Mouse (Mus musculus) regulatory T cell (primary cell): ENCODE results near the gene Lrp5.

Experiments
- in situ Hi-C: fragments of 300-600 bp; cut with MboI, MseI; formaldehyde crosslinking; loops from one replicate; pipeline ENCODE4 v1.15.1; 2025; ENCODE audit warnings: high pct_unique_total_duplicates

Lrp5 gene

DNA sequence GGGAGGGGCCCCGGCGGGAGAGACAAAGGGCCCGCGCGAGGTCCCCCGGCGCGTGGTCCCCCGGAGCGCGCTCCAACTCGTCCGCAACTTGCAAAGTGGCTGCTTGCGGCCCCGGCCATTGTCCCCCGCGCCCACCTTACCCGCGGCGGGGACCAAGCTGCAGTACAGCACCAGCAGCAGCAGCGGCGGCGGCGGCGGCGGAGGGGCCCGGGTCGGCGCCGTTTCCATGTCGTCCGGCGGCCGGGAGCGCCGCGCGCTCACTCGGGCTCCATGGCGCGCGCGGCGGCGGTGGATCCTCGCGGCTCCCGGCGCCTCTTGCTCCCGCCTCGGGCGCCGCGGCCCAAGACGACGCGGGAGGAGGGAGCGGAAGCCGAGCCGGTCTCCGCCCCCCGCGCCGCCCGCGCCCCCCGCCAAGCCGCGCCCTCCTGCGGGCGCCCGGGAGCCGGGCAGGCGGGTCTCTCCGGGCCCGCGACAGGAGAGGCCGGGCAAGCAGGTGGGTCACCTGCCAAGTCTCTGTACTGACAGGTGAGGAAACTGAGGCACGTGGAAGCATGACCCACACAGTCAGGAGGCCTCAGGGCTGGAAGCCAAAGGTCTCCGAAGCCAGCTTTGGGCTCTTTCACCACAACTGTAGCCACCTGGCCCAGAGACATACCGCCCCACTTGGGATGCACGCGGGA lies at the start of gene Lrp5:
Gene Lrp5, minus strand, starts transcription at position 350 of the 680 bp plus-strand sequence.
- in situ Hi-C loops = no loop called here

DNA sequence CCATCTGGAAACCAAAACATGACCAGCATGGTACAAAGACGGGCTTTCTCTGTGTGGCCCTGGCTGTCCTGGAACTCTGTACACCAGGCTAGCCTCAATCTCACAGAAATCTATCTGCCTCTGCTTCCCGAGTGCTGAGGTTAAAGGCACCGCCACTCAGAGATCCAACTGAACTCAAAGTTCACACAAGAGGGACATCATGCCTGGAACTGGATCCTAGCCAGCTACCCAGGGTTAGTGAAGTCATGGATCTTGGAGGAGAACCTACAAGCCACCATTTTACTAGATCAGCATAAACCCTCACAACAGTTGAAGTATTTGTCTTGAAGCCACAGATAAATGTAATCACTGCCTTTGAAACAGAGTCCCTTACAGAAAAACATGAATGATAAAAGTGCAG lies 49.6 kb upstream of the Lrp5 start:
- in situ Hi-C loops = no loop called here

DNA sequence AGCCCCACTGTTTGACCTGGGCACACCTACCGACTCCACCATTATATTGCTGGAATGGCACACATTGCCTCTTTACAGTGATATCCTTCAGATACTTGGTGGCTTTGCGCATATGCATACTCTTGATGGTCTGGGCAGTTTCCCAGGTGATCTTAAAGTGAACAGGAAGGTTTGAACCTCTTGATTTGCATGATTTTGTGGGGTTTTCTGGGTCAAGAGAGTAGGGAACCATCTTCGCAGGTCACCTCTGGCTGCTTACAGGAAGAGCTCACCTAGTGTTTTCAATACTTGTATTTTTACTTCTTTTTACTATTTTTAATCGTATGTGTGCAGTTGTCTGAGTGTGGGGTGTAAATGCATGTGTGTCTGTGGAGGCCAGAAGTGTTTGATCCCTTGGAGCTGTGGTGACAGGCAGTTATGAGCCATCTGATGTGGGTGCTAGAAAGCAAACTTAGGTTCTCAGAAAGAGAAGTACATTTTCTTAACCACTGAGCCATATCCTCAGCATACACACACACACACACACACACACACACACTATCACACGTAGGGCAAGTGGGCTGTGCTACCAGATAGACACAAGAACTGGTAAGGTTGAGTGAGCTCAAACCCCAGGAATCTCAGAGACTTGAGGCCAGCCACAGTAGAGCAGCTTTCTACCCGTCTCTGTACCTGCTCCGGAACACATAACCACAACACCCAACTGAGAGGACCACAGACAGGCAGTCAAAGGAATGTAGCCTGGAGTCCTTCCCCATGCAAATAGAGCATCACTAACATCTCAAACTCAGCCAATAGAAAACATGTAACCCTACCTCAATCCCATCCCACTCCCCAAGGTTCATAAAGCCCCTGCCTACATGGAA lies 44.6 kb upstream of the Lrp5 start:
- in situ Hi-C loops = no loop called here

DNA sequence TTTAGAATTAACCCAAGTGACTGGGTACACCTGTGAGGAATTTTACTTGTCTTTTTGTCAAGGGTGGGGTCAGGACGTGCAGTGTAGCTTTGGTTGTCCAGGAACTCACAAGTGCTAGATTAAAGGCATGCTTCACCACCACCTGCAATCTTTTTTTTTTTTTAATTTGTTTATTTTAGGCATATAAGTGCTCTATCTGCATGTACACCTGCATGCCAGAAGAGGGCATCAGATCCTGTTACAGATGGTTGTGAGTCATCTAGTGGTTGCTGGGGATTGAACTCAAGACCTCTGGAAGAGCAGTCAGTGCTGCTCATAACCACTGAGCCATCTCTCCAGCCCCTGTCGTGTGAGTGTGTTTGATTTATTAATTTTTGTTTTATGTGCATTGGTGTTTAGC lies 42.5 kb upstream of the Lrp5 start:
- in situ Hi-C loops = no loop called here

DNA sequence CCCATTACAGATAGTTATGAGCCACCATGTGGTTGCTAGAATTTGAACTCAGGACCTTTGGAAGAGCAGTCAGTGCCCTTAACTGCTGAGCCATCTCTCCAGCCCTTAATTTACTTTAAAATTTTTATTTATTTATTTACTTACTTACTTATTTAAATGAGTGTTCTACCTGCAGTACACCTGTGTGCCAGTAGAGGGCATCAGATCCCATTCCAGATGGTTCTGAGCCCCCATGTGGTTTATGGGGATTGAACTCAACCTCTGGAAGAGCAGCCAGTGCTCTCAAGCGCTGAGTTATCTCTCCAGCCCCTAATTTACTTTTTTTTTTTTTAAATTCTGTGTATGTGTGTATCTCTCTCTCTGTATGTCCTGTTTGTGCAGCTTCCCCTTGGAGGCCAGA lies 38.4 kb upstream of the Lrp5 start:
- in situ Hi-C loops = no loop called here

DNA sequence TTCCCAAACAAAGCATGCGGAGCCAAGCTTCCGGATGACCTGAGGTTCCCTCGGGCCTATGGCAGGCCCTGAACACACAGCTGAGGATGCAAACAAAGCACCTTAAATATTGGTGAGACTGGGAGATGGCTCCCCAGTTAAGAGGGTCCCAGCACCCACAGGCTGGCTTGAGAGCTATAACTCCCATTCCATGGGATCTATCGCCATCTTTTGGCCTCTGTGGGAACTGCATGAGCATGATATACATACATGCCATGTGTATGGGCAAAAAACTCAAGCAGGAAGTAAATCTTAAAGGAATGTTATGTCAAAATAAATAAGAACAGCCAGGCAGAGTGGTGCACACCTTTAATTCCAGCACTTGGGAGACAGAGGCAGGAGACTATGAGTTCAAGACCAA lies 37.5 kb upstream of the Lrp5 start:
- in situ Hi-C loops = no loop called here

DNA sequence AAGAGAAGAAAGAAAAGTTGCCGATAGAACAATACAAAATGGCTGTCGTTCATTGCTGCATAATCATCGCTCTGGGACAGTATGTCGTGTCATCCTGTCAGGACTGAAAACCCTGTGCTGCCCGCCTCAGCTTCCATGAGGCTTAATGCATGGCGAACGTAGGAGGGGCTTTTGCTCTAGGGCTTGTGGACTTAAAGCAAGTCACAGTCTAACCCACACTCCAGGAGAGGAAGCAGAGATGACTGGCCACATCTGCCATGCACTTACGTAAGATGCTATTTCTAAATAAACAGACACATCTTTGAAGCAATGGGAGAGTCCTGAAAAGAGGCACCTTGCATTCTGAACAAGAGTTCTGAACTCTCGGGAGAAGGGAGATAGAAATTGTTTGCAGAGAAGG lies 36.8 kb upstream of the Lrp5 start:
- in situ Hi-C loops = no loop called here

DNA sequence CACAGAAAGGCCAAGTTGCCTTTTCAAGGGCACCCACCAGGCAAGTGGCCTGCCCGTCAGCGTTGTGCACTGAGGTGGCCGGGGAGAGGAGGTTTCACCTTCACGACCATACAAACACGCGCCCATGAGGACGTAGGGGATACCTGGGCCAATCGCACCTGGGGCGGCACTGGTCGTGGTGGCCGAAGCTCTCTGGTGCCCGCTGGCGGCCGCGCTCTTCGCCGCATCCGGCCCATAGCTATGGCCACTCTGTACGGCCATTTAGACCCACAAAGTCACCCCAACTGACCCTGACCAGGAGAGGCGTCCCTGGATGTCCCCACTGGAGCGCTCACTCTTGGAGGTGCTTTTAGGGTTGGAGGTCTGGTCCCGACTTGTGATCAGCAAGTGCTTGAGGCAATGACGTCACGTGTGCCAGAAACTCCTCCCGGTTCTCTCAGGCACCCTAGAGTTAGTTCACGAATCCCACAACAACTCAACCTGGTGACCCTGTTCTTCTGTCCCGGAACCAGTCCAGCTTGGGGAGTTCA lies 33.1 kb upstream of the Lrp5 start:
- in situ Hi-C loops = loop anchor here (5.0 to 10.0 kb wide), 2 partner anchors 45 to 92 kb away; partner anchors contain the start of gene Kmt5b

DNA sequence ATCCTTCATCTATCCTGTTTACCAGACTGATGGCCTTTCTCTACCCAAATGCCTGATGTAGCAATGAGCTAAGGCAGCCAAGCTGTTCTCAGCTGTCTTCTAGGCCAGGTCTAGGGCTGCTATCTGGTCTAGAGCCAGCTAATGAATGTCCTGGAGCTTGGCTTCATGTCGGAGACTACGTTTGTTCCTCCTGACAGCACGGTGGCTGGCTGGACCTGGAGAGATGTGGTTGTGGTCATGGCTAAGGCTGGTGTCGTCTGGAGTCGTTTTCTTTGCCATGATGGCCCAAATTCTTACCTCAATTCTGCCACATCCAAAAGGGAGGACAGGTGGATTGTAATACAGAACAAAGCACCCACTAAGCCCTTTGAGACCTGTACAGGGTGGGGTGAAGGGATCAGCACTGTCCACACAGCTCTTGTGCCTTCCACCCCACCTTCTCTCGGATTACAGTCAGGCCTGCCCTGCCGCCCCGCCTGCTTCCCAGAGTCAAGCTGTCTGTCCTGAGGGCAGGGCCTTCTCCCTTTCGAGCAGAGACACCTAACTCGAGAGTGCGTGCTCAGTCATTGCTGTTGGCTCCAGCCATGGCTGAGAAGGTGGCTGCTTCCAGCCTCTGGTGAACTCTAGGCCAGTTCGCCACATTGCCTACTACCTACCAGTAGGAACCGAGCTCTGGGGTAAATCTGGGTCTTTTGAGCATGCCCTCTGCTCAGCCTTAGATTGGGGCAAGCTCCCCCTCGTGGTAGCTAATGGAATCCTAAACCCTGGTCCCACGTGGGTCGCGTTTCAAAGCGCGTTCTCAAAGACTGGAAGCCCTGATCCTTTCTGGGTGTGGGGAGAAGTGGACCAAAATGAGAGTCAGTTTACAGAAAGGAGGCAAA lies 32.4 kb upstream of the Lrp5 start:
- in situ Hi-C loops = loop anchor here (5.0 to 10.0 kb wide), 2 partner anchors 46 to 91 kb away; partner anchors contain the start of gene Kmt5b

DNA sequence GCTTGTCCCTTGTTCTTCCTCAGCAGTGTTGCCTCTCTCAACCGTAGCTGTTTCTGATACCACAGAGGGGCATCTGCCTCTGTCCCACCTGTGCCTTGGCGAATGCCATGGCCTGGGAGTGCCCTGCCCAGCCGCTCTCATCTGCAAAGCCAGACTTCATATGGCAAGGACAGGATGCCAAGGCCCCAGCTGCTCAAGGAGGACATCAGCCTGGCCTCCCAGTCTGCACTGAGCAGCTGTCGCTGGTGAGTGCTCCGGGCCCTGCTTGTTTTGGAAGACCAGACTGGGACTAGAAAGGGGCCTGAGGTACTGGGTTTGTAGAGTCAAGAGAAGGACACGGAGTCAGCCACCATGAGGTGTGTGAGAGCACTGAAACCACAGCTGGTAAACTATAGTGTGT lies 28.0 kb upstream of the Lrp5 start:
- in situ Hi-C loops = loop anchor here (10.0 kb wide), 1 partner anchor 50 kb away; the partner anchor contains the start of gene Kmt5b

DNA sequence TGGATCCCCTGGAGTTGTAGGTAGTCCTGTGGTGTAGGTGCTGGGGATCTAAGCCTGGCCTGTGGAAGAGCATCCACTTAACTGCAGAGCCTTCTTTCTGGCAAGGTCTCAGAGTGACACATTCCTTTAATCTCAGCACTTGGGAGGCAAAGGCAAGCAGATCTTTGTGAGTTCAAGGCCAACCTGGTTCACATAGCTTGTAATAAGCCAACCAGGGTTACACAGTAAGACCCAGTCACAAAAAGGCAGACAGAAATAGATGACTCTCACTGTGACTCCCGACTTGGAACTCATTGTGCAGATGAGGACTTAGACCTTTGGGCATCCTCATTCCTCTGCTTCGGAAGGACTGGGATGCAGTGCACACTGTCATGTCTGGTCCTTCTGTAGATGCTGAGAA lies 24.1 kb upstream of the Lrp5 start:
- in situ Hi-C loops = loop anchor here (10.0 kb wide), 1 partner anchor 54 kb away; the partner anchor contains the start of gene Kmt5b

DNA sequence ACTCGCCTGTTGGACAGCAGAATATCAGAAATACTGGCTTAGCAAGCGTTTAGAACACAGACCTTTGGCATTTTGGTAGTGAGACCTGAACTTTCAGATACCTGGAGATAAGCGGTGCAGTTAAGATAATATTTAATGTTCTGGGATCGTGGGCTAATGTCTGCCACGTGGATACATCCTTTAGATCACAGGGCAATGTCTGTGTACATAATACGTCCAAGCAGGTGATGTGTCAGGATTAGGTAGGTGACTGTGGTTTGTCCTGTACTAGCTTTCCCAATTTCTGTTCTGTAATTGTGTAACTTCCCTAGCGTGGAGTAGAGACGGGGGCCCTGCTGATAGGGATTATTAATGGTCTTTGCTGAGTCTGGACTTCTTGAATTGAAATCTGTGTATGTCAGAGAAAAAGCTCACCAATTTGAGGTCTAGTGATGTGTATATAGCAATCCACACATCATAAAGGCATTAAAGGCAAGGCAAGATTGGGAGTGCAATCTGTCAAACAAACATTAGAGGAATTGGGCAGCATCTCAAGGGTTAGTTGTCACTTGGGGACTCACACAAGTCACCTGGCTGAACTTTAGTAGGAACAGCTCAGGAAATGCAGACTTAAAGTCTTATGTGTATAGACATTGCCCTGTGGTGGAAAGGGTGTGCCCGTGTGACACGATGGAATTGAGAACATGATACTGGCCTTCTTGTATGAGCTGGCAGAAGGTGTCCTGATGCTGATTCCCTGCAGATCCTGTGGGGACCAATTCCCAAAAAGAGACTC lies 22.8 kb upstream of the Lrp5 start:
- in situ Hi-C loops = no loop called here

DNA sequence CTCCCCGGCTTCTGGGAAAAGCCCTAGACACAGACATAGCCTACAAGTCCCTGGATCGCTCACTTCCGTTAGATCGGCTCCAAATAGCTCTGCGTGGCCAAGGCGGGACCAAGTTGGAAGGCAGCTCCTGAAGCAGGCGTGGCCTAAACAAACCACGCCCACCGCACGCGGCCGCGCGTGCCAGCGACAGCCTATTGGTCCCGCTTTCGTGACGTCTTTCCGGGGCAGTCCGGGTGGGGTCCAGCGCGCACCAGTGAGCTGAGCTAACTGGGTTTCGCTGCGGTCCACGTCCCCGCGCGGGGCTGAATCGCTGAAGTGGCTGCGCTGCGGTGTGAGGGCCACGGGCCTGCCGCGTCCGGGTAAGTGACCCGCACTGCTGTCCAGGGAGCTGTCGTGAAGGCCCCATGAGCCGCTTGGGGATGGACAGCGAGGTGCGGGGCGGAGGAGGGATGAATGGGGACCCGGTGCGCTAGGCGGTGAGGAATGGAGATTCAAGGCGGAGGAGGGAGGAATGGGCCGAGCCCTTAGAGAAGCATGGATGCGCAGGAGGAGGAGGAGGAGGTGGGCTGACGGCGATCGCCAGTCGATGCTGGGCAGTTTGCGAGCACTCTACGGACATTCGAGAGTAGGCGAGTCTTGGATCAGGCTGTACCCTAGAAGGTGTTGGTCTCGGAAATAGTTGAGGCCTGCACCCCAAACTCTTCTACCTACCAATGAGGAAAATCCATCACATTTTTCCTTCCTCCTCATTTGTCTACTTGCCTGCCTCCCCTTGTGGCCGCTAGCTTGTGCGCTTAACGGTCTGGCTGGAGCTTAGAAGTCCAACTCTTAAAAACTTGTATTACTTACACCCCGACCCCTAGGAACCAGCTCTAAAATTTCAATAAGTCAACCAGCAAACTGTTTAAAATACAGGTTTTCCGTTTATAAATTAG lies 22.0 kb upstream of the Lrp5 start, which contains the start of gene 1810055G02Rik:
Gene 1810055G02Rik, plus strand, starts transcription at position 216 of the 935 bp plus-strand sequence.
- in situ Hi-C loops = no loop called here

DNA sequence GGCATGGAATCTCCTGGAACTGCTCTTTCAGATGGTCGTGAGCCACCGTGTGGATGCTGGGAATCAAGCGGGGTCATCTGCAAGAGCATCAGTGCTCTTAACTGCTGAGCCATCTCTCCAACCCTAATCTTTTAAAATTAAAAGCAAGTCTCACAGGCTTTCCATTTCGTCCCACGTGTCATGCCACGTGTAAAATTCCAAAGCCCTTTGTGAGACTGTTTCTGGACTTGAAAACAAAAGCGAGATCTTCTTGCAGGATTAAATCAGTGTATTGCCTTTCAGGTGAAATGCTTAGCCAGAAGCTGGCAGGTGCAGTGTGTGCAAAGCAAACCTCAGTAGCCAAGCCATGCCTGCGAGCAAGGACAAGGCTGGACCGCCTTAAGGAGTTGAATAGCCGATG lies 21.2 kb upstream of the Lrp5 start:
- in situ Hi-C loops = no loop called here

DNA sequence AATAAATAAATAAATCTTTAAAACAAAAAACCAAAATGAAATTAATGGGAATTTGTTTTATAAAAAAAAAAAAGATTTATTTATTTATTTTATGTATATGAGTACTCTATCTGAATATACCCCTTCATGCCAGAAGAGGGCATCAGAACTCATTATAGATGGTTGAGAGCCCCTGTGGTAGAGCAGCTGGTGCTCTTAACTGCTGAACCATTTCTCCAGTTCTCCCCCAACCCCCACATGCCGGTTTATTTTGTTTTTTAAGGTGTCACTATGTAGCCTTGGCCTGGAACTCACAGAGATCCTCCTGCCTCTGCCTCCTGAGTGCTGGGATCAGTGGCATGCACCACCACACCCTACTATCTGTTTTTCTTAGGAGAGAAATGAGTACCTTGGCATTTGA lies 19.9 kb upstream of the Lrp5 start:
- in situ Hi-C loops = no loop called here

DNA sequence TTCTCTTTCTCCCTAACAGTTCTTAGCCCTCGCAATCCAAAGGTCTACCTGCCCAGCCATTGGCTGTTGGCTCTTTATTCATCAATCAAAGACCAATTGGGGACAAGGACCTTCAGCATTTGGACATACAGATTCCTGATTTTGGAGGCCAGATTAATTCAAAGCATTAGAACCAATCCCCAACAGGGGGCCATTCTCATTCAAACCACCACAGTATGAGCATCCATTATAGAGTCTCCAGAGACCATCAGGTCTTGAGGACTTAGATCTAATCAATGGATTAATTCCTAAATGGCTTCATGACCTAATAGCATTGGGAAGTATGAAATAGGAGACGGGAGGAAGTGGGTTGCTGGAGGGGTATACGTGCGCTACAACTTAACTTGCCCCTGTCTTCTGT lies 16.1 kb upstream of the Lrp5 start:
- in situ Hi-C loops = no loop called here

DNA sequence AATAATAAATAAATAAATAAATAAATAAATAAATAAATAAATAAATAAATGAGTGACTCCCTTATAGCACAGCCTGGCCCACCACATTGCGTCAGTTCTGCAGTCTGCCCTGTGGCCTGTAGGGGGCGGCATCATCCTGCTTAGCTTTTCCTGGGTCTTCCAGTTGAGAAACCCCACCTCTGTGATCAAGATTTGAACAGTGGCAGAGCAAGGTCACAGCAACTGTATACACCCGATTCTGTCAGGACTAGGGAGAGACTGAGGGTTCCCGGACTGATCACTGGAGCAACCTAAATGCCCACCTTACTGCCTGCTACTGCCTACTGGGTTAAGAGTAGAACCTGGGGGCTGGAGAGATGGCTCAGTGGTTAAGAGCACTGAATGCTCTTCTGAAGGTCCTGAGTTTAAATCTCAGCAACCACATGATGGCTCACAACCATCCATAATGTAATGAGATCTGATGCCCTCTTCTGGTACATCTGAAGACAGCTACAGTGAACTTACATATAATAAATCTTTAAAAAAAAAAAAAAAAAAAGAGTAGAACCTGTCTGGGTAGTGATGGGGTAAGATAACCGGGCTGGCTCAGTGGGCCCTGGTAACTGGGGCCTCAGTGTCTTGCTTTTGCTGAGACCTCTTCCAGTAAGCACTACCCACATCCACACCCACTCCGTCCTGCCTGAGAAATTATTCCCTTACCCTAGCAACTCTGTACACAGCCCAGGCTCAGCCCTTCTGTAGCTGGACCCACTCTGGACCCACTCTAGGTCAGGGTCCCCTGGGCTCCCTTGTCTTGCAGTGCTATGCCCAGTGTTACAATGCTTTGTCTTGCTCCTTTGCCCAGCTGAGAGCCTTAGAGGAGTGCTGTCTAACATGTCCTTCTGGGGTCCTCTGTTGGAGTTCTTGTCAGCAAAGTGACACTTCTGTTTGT lies 13.4 kb upstream of the Lrp5 start:
- in situ Hi-C loops = no loop called here

DNA sequence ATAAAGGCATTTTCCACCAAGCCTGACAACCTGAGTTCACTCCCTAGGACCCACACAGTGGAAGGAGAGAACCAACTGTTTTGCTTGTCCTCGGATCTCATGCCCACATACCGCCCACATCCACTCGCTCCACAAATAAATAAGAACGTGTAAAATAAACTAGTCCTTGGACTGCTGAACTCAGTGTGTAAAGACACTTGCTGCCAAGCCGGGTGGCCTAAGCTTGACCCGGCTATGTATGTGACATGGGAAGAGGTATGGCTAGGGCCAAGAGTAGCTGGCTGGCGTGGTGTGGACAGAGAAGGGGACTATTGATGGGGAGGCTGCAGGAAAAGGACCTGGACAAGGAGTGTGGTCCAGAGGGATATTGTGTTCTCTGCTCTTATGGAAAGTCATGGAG lies 11.7 kb upstream of the Lrp5 start:
- in situ Hi-C loops = no loop called here
